Mouse (Mus musculus) kidney, embryonic 14.5 days (tissue): ENCODE data around the gene 2410015M20Rik. TPM values are rescaled to one million over a fixed set of nuclear protein-coding genes. Genes with fewer than 3 reads are reported as not detected.

Experiments
- ATAC-seq: fragments of 200-750 bp; cut with Nextera tagmentation; 2 replicates; pipeline ENCODE4 v1.8.0; 2017; ENCODE audit warnings: moderate number of reproducible peaks, mild to moderate bottlenecking, moderate TSS enrichment, moderate library complexity; ENCODE audit not compliant: low FRiP score, low TSS enrichment
- H3K27ac ChIP-seq: fragments of 300-500 bp; sonication (generic); 2 replicates; pipeline ENCODE4 v1.5.1; 2014; ENCODE audit warnings: low read depth, mild to moderate bottlenecking, low read length, moderate library complexity, mixed read lengths
- H3K27me3 ChIP-seq: fragments of 300-500 bp; sonication (generic); 2 replicates; pipeline ENCODE4 v1.6.1; 2014; ENCODE audit warnings: mild to moderate bottlenecking, low read length; ENCODE audit not compliant: control insufficient read depth, insufficient read depth
- H3K36me3 ChIP-seq: fragments of 300-500 bp; sonication (generic); 2 replicates; pipeline ENCODE4 v1.6.1; 2014; ENCODE audit warnings: low read length, mixed read lengths; ENCODE audit not compliant: control insufficient read depth, insufficient read depth
- H3K4me1 ChIP-seq: fragments of 300-500 bp; sonication (generic); 2 replicates; pipeline ENCODE4 v1.6.1; 2014; ENCODE audit warnings: low read length, mixed read lengths; ENCODE audit not compliant: control insufficient read depth, insufficient read depth
- H3K4me2 ChIP-seq: fragments of 300-500 bp; sonication (generic); replicated peaks from 2 replicates; pipeline ENCODE4 v1.6.1; 2014; ENCODE audit warnings: low read depth, mild to moderate bottlenecking, low read length
- H3K4me3 ChIP-seq: fragments of 300-500 bp; sonication (generic); 2 replicates; pipeline ENCODE4 v1.5.1; 2014; ENCODE audit warnings: mild to moderate bottlenecking, low read length
- H3K9ac ChIP-seq: fragments of 300-500 bp; sonication (generic); 2 replicates; pipeline ENCODE4 v1.6.1; 2014; ENCODE audit warnings: low read depth, mild to moderate bottlenecking, low read length, moderate library complexity
- H3K9me3 ChIP-seq: fragments of 300-500 bp; sonication (generic); 2 replicates; pipeline ENCODE4 v1.6.1; 2016; ENCODE audit warnings: low read length; ENCODE audit not compliant: control insufficient read depth
- WGBS: fragments of 180-500 bp; shearing (Covaris S2); extraction: QIAGEN DNeasy Blood & Tissue Kit; methylation state at CpG from one replicate; pipeline ENCODE4 v1.1.7; 2014; 5-methylcytosine and 5-hydroxymethylcytosine counted together
- polyA plus RNA-seq: library from polyadenylated mRNA; unstranded; fragments of >200 nt; fragmentation: Nextera tagmentation; extraction: Ambion mirVana; gene quantifications from 2 replicates; pipeline ENCODE4 v1.2.1, GENCODE M21; 2014

2410015M20Rik gene
- 234 and 245 TPM in 2 replicates for polyA plus RNA-seq

DNA sequence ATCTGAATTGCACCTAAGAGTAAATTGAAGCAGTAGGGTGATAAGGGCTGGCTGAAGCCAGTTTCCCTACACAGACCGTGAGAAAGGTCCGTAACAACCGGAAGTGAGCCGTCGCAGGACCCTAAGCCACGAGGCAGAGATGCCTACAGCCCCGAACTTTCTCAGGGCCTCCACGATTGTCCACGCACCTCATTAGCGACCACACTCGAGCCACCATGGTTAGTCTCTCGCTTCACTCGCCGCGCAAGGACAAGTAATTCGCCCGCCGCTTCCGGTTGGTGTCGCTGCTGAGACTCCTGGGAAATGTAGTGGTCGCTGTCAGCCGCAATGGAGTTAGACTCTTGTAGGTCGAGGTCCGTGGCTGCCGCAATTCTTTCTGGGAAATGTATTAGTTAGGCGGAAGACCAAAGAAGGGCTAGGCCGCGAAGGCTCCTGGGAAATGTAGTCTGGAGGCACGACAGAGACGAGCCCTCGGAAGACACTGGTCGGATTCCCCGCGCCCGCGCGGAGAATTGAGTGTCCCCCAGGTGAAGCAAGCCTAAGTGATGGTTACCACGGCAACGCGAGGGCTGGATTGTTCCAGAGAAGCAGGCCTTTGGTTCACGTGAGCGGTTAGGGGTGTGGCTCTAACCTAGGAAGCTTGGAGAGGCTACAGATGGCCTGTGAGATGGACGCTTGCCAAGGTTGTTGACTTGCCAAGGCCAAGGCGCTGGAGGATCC lies at the start of gene 2410015M20Rik:
Gene 2410015M20Rik (minus strand): TSS at position 320 of the 720 bp plus-strand sequence.
- Histone ChIP-seq H3K4me1 (peaks cover 11% of the 10 kb centered on the region), H3K4me3 (peak within 1 kb of the TSS; percentile 42), H3K4me2 (peak within 1 kb of the TSS; percentile 61), H3K36me3 (peaks cover 37% of the 10 kb centered on the region), H3K27me3 (no peaks in the 10 kb centered on the region), H3K9ac (peak within 1 kb of the TSS; percentile 60), H3K27ac (peak within 1 kb of the TSS; percentile 53; the same call in 1 of the 2 replicates), H3K9me3 (no peaks in the 10 kb centered on the region)
- under 1% methylated on average over 44 of the region's 44 CpGs for WGBS
- ATAC-seq: peak; percentile 85

DNA sequence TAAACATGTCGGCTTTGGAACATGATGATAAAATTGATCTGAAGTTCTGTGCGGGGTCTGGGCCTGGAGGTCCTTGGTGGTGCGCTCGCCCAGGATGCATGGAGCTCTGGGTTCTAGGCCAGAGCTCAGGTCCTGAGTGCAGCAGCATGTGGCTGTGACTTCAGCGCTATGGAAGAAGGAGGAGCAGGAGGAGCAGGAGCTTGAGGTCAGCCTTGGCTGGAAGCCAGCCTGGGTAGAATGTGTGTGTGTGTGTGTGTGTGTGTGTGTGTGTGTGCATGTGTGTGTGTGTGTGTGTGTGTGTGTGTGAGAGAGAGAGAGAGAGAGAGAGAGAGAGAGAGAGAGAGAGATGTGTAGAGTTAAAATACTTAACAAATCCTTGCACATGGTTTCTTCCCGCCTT lies 46.6 kb upstream of the 2410015M20Rik start:
- Histone ChIP-seq H3K4me2 (no peak overlapping the region), H3K4me1 (no peaks in the 10 kb centered on the region), H3K36me3 (no peaks in the 10 kb centered on the region), H3K27me3 (no peaks in the 10 kb centered on the region), H3K27ac (no peak overlapping the region), H3K9me3 (no peaks in the 10 kb centered on the region), H3K9ac (no peak overlapping the region), H3K4me3 (no peak overlapping the region)
- no peak for ATAC-seq
- WGBS: 89% methylated on average over 6 of the region's 6 CpGs

DNA sequence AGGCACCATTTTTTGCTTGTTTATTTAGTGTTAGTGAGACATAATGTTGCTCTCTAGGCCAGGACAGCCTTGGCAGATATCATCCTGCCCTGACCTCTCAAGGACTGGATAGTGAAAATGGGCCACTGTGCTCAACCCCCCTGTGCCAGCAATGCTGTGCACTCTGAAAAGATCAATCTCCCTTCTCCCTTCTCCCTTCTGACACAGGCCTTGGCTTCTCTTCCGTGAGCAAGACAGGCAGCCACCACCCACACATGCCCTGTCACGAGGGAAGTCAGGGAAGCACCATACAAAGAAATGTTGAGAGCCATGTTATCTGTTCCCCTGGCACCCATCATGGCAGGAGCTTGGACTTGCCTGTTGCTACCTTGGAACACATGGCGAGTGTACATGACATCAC lies 45.7 kb upstream of the 2410015M20Rik start:
- no peak for ATAC-seq
- Histone ChIP-seq H3K4me1 (no peaks in the 10 kb centered on the region), H3K9ac (no peak overlapping the region), H3K27ac (no peak overlapping the region), H3K9me3 (no peaks in the 10 kb centered on the region), H3K36me3 (no peaks in the 10 kb centered on the region), H3K27me3 (no peaks in the 10 kb centered on the region), H3K4me3 (no peak overlapping the region), H3K4me2 (no peak overlapping the region)
- 80% methylated on average over 3 of the region's 3 CpGs for WGBS

DNA sequence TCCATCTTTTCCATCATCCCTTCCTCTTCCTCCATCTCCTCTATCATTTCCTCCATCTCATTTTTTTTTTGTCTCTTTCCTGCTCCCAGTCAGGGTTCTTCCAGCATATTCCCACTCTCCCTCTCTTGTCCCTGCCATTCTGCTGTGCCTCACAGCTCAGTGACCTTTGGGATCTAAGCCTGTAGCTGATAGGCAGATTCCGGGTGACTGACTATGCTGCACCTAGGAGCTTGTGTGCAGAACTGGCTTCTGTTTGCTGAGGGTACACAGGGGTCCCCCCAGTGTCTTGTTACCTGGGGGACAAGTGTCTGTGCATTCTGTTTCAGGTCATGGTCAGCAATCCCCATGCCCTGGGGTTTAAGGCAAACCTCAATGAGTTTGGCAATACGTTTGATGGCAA lies 45.2 kb upstream of the 2410015M20Rik start:
- ATAC-seq: no peak
- WGBS: 53% methylated on average over 2 of the region's 2 CpGs
- H3K4me1 ChIP-seq: no peaks in the 10 kb centered on the region
- H3K4me2 ChIP-seq: no peak overlapping the region
- H3K4me3 ChIP-seq: no peak overlapping the region
- H3K9me3 ChIP-seq: no peaks in the 10 kb centered on the region
- H3K27ac ChIP-seq: no peak overlapping the region
- no peak overlapping the region for H3K9ac ChIP-seq
- H3K27me3 ChIP-seq: no peaks in the 10 kb centered on the region
- H3K36me3 ChIP-seq: no peaks in the 10 kb centered on the region

DNA sequence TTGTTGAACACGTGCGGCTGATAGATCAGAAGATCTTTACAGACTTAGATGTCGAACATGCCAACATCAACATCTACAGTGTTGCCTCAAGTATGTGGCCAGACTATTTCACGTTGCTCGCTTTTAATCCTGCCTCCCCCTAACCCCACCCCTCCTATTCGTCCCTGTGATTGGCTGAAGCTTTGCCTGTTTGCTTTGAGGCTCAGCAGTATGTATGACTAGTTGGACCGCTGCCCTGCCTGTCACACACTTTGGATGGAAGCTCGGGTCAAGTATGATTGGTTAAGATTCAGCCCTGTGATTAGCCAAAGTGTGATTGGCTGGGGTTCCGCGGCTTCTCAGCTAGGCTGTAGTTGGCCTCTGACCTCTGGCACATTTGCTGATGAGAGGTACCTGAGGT lies 42.2 kb upstream of the 2410015M20Rik start:
- WGBS: 17% methylated on average over 10 of the region's 10 CpGs
- Histone ChIP-seq H3K4me2 (peak overlapping the region; percentile 25; the same call in 1 of the 2 replicates), H3K4me1 (no peaks in the 10 kb centered on the region), H3K9me3 (no peaks in the 10 kb centered on the region), H3K4me3 (no peak overlapping the region), H3K9ac (no peak overlapping the region), H3K36me3 (no peaks in the 10 kb centered on the region), H3K27ac (no peak overlapping the region), H3K27me3 (no peaks in the 10 kb centered on the region)
- ATAC-seq: peak; percentile 48; the same call in 1 of the 2 replicates

DNA sequence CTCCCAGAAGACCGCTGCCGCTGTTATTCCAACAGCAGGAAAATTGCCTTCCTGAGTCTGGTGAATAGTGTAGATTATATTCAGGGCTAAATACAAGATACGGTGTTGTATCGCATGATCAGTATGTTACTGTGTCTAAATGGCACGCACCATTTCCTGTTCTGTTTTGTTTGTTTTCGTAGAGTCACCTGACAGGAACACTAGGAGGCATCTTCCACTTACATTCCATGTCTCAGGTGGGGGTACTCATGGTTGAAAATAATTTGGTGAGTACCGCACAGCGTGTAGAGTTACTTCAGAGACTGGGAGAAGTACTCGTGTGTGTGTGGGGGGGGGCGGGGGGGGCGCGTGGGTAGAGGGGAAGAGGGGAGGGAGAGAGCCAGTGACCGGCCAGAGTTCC lies 38.0 kb upstream of the 2410015M20Rik start:
- no peaks in the 10 kb centered on the region for H3K27me3 ChIP-seq

DNA sequence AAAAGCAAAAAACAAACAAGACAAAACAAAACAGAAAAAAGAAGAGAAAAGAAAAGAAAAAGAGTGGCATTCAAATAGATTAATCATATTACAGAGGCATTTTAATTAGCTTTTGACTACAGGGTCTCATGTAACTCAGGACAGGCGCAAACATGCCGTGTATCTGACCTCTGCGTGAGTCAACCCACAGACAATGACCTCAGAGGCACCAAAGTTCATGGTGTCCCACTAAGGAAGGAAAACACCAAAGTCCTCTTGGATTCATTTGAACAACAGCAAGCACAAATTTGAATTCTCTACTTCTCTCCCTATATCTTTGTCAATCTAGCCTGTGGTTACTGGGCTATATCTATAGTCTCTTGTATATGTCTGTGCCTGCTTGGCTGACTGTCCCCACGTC lies 33.7 kb upstream of the 2410015M20Rik start:
- Histone ChIP-seq H3K9me3 (no peaks in the 10 kb centered on the region), H3K9ac (no peak overlapping the region), H3K4me1 (no peaks in the 10 kb centered on the region), H3K36me3 (no peaks in the 10 kb centered on the region), H3K27me3 (no peaks in the 10 kb centered on the region), H3K27ac (no peak overlapping the region), H3K4me3 (no peak overlapping the region), H3K4me2 (no peak overlapping the region)
- no peak for ATAC-seq
- 79% methylated on average over 4 of the region's 4 CpGs for WGBS

More for the DNA sequence above, 38.0 kb upstream of the 2410015M20Rik start:
- H3K9ac ChIP-seq: no peak overlapping the region
- H3K9me3 ChIP-seq: no peaks in the 10 kb centered on the region
- H3K4me2 ChIP-seq: no peak overlapping the region
- H3K4me3 ChIP-seq: no peak overlapping the region
- ATAC-seq: no peak
- no peaks in the 10 kb centered on the region for H3K36me3 ChIP-seq
- 58% methylated on average over 11 of the region's 13 CpGs for WGBS
- H3K27ac ChIP-seq: no peak overlapping the region
- no peaks in the 10 kb centered on the region for H3K4me1 ChIP-seq

DNA sequence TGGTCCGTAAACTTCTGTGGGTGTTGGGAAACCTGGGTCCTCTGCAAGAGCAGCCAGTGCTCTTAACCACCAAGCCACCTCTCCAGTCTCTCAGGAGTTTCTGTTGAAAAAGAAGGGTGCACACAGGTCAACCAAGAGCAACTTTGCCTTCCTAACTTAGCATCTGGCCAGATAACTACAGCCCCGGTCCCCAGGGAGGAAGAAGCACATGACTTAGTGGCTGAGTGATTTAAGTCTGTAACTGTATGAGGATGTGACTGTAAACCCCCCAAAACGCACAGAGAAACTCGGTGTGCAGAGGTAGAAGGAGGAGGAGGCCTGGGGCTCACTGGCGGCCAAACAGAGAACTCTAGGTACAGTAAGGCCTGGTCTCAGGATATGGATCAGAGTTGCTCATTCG lies 24.5 kb upstream of the 2410015M20Rik start:
- Histone ChIP-seq H3K36me3 (no peaks in the 10 kb centered on the region), H3K9ac (no peak overlapping the region), H3K4me2 (no peak overlapping the region), H3K4me3 (no peak overlapping the region), H3K27ac (no peak overlapping the region), H3K9me3 (no peaks in the 10 kb centered on the region), H3K27me3 (no peaks in the 10 kb centered on the region), H3K4me1 (no peaks in the 10 kb centered on the region)
- no peak for ATAC-seq
- 86% methylated on average over 6 of the region's 6 CpGs for WGBS

DNA sequence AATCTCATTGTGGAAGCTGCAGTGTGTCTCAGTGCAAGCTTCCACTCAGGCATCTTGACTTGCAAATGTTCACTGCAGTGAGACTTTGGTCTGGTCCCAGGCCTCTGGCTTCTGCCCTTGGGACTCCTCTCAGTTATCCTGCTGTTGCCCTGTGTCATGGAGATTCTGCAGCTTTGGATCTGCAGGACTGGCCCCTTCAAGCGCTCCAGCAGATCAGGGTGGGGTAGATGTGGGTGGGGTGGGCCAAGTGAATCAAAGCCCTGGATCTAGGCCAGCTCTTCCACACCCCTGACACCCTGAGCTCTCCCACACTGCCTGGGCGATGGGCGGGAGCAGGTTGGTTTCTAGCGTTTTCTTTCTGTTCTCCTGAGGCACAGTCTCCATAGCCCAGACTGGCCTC lies 22.2 kb upstream of the 2410015M20Rik start:
- H3K9ac ChIP-seq: no peak overlapping the region
- no peak for ATAC-seq
- 54% methylated on average over 4 of the region's 4 CpGs for WGBS
- no peaks in the 10 kb centered on the region for H3K9me3 ChIP-seq
- no peaks in the 10 kb centered on the region for H3K36me3 ChIP-seq
- no peaks in the 10 kb centered on the region for H3K27me3 ChIP-seq
- no peaks in the 10 kb centered on the region for H3K4me1 ChIP-seq
- H3K27ac ChIP-seq: no peak overlapping the region
- no peak overlapping the region for H3K4me2 ChIP-seq
- no peak overlapping the region for H3K4me3 ChIP-seq
